Mouse (Mus musculus): Measurements from ENCODE around the gene Gm20388. TPM values are rescaled to one million over a fixed set of nuclear protein-coding genes. Genes with fewer than 3 reads are reported as not detected.

Gm20388 gene
- polyA plus RNA-seq (2012; rRNA removed), result 43.4 and 43.7 TPM in 2 replicates

DNA sequence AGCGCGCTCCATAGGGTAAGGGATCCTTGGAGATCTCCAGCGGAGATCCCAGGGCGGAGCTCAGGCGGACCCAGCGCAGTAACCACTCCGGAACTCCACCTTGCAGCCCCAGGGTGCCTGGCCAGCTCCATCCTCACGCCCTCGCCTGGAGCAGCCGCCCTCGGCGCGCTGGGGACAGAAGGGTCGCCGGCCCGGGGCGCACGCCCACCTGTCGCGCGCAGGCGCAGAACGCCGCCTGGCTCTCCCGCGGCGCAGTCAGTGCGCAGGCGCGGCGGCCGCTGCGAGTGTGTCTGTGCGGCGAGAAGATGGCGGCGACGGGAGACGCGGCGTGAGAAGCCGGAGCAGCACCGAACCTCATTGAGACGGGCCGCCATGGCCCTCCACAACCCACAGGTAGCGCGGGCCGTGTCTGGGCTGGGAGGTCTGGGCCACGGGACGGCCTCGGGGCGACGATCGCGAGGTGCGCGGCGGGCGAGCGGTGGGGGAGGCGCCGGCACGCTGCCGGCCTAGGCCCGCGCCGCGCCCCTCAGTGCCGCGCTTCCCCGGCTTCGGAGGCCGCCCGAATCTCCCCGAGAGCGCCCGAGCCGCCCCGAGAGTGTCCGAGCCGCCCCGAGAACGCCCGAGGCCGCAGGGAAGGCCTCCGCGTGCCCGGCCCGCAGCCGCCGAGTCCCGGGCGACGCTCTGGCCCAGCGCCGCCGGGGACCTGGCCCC lies at the start of gene Gm20388:
Gene Gm20388 (plus strand): TSS at position 295 of the 711 bp plus-strand sequence.

DNA sequence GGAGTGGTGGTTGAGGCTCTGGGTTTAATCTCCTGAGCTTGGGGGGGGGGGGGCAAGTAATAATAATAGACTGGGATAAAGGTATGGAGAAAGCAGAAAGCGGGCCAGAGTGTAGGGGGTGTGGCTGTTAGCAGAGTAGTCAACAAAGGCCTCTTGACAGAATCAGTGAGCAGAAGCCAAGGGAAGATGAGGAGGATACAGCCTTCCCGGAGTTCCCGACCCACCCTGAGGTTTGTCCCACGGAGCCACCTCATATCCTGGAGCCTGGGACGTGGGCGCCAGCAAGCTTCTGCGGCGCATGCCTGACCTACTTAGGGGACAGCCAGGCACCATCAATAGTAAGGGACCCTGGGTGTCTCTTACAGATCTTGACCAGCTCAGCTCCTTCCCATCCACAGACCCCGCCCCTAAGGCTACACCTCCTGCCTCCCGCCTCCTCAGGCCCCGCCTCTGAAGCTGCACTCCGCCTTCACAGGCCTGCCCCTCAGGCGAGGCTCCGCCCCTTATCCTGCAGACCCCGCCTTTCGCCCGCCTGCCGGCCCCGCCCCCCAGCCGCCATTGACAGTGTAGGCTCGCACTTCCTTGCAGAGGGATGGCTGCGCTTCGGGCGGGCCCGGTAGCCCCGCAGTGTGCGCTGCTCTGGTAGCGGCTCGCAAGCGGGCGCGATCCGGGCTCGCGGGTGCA lies 48.8 kb upstream of the Gm20388 start, which contains the start of gene Klhl36:
Gene Klhl36 (plus strand): TSS at position 561 of the 684 bp plus-strand sequence.

DNA sequence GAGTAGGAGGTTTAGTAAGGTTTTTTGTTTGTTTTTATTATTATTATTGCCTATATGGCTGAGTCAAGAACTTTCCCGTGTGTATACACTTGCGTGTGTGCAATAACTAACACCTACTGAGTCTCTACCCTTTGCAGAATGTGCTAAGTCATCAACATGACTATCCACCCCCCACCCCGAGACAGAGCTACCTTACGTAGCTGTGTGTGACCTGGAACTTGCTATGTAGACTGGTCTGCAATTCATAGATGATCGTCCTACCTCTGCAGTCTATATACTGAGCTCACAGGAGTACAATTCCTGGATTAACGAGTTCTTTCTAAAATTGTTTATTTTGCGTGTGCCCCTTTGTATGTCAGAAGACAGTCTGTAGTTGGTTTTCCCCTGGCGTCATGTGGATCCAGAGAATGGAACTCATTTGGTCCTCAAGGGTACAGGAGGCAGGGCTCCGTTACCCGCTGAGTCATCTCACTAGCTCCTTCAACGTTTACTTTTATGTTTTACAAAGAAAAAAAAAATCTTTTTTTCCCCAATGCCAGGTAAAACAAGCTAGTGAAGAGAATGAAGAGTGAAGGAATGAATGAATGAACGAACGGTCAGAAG lies 596 bp upstream of the Gm20388 start, which contains the start of gene Usp10:
Gene Usp10 (plus strand): TSS at position 417 of the 603 bp plus-strand sequence.

DNA sequence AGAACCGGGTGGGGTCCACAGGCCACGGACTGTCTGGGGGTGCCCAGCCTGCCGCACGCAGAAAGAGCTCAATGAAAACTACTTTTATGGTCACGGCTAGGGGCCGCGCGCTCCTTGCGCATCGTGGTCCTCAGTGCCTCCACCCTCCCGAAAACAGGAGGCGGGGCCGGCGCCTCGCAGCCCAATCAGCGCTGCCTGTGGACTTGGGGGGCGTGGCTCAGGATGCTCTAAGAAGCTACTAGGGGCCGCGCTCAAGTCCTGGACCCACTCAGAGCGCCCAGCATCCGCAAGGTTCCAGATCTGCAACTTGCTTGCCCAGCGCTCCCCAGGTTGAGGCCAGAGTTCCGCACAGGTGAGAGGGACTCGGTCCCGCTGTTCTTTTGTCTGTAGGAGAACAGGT lies 81.6 kb downstream of the Gm20388 start, which contains the start of gene Crispld2:
Gene Crispld2 (plus strand): TSS at position 190 of the 400 bp plus-strand sequence.

DNA sequence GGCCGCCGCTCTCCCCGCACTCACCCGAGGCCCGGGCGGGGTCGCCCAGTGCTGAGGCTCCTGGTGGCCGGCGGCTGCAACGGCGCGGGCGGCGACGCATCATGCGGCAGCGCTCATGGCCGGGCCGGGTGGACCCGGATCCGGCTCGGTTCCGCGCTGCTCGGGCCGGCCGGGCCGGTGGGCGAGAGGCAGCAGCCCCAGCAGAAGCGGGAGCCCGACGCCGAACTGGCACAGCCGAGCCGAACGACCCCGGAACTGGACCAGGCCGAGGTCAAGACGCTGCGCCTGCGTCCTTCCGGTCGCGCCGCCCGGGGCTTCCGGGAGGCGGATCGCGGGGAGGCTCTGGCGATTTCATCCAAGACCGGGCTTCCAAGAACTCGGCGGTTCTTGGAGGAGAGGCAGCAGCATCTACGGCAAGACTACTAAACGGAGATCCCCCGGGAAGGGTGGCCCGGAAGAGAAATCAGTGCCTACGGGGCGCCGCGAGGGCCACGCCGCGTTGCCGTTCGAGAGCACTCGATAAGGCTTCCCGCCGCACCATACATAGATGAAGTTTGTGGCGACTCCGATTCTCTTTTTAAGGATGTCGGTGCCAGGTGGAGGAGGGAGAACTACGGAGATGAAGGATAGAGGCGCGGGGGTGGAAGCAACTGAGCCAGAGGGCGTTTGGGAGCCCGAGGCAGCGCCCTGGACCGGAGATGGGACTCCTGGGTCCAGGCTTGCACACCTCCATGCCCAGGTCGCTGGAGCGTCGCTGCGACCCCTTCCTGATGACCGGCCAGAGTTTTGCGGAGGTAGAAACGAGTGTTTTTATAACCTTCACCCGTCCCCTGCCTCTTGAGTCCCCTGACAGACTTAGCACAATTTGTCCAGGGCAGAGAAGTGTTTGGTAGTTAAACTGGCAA lies 190.7 kb downstream of the Gm20388 start, which contains the start of gene Zdhhc7:
Gene Zdhhc7 (minus strand): TSS at position 415 of the 905 bp plus-strand sequence.

DNA sequence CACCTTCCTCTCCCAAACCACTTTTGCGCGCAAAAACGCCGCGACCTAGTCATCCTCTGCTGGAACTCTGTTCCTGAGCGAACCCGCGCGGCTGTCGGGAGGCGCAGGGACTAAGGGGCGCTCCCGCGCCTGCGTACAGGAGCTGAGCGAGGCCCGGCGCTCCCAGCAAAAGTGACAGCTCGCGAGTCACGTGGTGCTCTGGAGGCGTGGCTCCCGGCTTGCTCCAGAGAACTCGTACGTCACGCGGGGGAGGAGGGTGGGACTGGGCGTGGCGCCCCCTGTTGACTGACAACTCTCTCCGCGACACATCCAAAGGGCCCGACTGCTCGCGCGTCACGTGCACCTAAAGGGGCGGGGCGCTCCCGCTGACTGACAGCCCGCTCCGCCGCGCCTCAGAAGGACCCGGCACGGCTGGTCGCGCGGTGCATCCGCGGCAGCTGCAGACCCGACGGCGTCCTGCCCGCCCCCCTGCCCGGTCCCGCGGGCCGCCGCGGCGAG lies 203.2 kb downstream of the Gm20388 start, which contains the start of gene 6430548M08Rik:
Gene 6430548M08Rik (plus strand): TSS at position 395 of the 498 bp plus-strand sequence.

DNA sequence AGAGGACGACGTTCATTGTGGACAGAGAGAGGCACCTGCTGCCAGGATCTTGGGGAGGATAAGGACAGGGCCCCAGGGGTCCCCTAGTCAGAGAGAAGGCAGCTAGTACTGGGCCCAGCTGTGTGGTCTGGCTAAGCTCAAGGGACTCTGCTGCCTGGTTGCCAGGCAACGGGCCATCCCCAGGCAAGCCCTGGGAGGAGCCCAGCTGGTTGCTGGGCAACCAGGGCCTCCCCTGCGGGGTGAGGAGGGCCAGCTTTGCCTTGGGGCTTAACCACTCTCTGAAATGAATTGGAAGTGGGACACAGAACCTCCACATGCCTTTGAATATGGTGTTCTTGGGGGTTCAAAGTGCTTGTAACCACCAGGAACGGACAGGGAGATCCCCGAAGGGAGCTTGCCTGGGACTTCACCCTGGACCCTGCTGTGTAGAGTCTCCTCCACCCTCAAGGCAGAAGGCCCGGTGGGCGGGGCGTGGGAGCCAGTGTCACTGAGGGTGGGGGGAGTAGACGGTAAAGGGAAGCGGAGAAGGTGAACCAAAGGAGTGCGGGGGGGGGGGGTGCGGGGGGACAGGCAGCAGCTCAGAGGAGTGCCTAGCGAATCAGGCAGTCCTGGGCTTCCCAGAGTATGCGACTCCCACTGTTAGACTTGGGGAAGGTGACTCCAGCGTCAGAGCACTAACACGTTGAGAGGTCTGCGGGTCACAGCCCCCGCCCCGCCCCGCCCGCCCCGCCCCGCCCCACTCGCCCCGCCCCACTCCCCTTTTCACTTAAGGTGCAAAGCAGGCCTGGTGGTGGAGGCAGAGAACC lies 266.9 kb downstream of the Gm20388 start, which contains the start of gene Fam92b:
Gene Fam92b (minus strand): TSS at position 149 of the 806 bp plus-strand sequence.

DNA sequence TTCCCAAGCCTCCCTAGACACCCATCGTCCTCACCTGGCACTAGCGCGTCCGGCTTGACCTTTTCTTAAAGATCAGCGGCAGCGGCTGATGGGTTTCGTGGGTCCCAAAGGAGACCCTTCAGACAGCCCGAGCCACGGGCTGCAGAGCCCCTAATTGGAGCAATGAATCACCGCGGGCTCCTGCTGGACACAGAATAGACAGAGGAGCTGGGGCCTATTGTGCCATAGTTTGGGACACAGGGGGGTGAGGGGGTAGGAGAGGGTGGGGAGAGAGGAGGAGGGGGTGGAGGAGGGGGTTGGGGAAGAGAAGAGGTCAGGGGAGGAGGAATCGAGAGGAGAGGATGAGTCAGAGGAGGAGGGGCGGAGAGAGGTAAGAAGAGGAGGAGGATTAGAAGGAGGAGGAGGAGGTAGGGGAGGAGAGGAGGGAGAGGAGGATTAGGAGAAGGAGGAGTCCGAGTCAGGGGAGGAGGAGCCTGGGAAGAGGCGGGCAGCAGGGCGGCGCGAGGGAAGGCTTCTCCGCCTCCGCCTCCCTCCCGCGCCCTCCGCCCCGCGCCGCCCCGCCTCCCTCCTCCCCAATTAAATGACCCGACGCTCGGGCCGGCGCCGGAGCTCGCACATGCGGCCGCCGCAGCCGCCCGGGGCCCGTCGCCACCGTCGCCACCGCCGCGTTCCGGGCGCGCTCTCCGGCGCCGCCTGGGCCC lies 317.4 kb downstream of the Gm20388 start, which contains the start of gene Gse1:
Gene Gse1 (plus strand): TSS at position 566 of the 701 bp plus-strand sequence.

DNA sequence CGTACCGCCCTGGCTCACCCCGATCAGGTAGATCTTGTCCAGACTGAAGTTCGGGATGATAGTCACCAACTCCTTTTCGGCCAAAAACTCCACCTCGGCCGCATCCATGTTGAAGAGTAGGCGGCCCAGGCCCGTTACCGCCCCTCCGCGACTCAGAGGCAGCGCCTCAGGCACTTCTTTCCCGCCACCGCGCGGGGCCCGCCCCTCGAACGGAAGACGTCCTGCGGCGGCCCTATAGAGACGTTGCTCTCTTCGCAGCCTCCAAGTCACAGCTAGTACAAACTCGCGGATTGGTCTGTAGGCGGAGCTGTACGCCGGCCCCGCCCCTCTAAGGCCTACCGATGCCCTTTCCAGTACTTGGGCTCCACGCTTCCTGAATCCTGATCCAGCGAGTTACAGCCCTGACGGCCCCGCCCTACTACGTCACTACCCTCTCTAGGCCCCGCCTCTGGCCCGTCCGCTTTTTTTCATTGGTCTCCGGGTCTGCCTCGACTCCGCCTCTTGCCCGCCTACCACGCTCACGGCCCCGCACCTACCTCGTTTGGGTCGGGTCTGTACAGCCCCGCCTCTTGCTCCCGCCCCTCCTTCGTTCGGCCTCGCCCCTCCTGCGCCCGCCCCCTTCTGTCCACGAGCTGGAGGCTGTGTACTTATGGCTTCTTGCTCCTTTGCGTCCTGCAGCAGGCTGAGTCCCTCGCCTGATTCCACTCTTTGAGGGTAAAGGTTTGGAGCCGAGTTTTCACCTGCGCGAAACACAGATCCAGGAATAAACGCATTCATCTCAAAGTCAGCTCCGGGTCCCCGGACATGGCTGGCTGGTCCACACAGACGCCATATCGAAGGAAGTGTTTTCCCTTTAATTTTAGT lies 678.5 kb downstream of the Gm20388 start, which contains the start of gene Gins2:
Gene Gins2 (minus strand): TSS at position 397 of the 864 bp plus-strand sequence.

DNA sequence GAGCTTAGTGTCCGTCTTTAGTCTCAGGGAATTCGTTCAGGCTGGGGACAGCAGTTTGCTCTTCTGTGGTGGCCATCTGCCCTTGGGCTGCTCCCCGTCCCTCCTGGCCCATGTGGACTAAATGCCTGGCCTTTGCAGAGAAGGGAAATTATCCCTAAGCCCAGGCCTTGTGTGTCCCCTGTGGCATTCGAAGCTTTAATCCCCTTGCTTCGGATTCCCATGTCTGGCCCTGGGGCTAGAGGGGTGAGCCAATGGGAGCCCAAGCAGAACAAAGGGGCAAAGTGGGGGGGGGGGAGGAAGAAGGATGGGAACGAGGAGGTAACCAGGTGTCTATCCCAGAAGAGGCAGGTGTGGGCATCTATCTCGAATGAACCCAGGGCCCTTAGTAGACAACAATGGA lies 736.9 kb downstream of the Gm20388 start, which contains the start of gene 1190005I06Rik:
Gene 1190005I06Rik (minus strand): TSS at position 101 of the 400 bp plus-strand sequence.

DNA sequence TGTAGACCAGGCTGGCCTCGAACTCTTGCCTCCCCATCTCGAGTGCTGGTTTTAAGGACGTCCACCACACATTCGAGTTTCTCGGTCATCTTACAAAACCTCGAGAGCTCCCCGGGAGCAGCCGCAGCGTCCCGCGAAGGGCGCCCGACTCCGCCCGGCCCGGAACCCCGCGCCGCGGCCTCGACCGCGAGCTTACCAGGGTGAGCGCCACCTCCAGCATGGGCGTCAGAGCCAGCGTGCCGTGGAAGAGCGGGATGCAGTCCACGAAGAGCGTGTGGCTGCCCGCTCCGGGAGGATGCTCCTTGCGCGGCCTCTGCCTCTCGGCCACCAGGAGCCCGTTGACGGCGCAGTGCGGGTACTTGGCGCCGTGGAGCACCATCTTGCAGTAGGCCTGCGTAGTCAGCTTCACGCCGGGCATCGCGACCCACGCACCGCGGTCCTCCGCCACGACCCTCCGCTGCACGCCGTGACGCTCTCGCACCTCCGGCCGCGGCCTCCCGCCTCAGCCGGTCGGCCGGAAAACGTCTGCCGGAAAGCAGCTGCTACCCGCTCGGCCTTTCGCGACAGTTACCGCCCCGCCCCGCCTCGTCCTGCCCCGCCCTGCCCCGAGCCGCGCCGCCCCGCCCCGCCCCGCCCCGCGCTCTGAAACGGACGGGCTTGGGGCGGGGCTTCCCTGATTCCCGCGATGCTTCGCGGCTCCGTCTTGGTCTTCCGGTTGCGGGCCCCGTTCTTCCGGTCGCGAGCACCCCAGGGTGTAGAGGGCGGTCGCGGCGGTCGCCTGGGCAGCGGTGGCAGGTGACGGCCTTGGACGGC lies 757.1 kb downstream of the Gm20388 start, which contains the start of the genes Gm27021 and Cox4i1:
Gene Gm27021 (minus strand): TSS at position 519 of the 813 bp plus-strand sequence.
Gene Cox4i1 (plus strand): TSS at position 662 of the 813 bp plus-strand sequence.

DNA sequence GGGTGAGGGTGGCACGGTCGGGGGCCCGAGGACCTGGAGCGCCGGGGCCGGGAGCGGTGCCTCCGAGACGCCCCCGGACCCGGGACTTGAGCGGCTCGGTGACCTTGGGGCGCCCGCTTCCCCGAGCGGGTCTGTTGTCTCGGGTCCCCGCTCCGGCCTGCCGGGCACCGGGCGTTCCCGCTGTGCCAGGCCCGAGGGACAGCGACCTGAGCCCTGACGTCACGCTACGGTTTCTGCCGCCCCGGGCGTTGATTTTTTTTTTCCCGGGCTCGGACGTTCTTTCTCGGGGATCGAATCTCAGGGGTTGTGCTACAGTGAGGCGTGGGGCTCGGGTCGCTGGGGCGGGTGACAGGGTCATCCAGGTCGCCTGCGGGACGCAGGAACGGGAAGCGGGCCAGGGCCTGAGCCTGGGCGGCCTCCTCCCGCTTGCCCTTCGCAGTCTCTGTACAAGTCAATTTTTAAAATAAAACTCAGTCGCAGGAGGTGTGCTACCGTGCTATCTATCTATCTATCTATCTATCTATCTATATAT lies 757.8 kb downstream of the Gm20388 start, which contains the start of gene Emc8:
Gene Emc8 (minus strand): TSS at position 200 of the 532 bp plus-strand sequence.

DNA sequence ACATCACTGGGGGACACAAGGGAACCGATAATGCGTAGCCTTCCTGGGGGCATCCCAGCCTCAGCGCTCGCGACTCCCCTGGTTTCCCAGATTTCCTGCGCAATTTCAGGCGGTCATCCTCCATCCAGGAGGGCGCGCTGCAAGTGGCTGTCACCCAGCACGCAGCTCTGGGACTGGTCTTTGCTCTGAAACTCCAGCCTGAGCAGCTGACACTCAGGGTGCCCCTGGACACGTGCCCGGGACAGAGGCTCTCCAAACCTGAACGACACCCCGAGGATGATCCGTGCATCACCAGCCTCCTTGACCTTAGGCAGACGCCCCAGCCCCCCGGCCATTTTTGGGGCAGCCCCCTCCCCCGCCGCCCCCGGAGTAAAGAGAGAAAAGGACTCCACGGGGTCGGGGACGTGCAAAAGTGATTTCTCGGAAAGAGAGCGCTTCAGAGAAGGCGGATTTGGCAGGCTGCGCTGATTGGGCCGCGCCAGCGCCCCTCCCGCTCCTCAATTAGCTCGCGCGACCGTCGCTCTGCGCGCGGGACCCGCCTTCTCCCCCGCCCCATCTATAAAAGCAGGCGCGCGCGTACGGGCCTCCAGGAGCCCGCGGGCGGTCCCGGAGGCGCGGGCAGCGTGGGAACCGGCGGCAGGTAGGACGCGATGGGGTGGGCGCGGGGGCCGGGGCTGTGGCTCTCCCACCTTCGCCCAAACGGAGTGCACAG lies 825.3 kb downstream of the Gm20388 start, which contains the start of gene Irf8:
Gene Irf8 (plus strand): TSS at position 589 of the 712 bp plus-strand sequence.

DNA sequence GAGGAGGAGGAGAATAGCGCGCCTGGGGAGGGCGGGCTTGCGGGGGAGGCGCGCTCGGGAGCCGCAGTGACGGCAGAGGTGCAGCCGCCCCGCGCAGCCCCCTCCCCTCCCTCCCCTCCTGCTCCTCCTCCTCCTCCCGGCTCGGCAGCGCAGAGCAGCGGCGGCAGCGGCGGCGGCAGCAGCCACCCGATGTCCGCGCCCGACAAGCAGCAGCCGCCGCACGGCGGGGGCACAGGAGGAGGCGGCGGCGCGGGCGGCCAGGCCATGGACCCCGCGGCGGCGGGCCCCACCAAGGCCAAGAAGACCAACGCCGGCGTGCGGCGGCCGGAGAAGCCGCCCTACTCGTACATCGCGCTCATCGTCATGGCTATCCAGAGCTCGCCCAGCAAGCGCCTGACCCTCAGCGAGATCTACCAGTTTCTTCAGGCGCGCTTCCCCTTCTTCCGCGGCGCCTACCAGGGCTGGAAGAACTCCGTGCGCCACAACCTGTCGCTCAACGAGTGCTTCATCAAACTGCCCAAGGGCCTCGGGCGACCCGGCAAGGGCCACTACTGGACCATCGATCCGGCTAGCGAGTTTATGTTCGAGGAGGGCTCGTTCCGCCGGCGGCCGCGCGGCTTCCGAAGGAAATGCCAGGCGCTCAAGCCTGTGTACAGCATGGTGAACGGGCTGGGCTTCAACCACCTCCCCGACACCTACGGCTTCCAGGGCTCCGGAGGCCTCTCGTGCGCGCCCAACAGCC lies 1173.7 kb downstream of the Gm20388 start, which contains the start of gene Foxf1:
Gene Foxf1 (plus strand): TSS at position 177 of the 742 bp plus-strand sequence.

DNA sequence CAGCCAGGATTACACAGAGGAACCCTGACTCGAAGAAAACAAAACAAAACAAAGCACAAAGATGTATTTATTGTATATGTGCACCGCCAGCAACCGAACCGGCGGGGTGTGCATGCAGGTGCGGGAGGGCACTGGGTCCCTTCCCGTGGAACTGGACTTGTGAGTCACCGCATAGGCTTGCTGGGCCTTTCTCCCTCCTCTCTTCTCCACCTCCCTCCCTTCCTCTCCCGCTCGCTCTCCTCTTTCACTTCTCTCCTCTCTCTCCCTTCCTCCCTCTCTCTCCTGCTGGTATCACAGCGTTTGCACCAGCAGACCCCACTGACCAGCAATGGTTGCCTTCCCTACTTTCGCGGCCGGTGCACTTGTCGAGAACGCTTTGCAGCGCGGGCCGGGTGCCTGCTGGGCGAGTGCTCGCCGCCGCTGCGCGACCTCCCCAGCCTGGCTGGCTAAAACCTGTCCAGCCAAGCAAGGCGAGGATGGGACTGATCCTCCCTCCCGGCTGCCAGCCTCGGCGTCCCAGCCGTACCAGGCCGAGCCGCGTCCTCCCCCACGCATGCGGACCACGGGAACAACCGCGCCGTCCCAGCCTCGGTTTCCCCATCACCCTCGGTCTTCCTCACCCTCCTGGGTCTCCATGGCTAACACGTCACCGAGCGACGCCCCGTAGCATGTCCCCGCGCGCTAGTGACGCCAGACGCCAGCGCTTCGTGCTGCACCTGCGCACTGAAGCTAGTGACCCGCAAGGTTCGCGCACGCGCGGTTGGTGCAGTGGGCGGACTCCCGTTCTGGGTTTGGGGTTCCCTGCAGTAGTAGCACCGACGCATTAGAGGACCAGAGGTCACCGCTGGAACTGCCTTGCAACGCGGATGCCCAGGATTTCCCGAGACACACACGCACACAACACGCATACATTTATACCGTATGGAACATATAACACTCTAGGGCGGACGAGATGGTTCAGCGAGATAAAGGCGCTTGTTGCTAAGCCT lies 1197.3 kb downstream of the Gm20388 start, which contains the start of gene Mthfsd:
Gene Mthfsd (minus strand): TSS at position 725 of the 989 bp plus-strand sequence.

